Mouse (Mus musculus) lung, embryonic 14.5 days (tissue): ENCODE results near the gene Nt5c2. TPM values are rescaled to one million over a fixed set of nuclear protein-coding genes. Genes with fewer than 3 reads are reported as not detected.

ENCODE experiments used
- ATAC-seq: fragments of 200-750 bp; cut with Nextera tagmentation; 2 replicates; pipeline ENCODE4 v1.8.0; 2017; ENCODE audit warnings: mild to moderate bottlenecking, moderate TSS enrichment, moderate library complexity; ENCODE audit not compliant: insufficient read depth
- DNase-seq: peaks from one replicate; pipeline ENCODE4 v3.0.0-alpha.2; 2015
- H3K27ac ChIP-seq: fragments of 300-500 bp; sonication (generic); 2 replicates; pipeline ENCODE4 v1.5.1; 2014; ENCODE audit warnings: low read depth, mild to moderate bottlenecking, moderate library complexity
- H3K27me3 ChIP-seq: fragments of 300-500 bp; sonication (generic); 2 replicates; pipeline ENCODE4 v1.6.1; 2014; ENCODE audit warnings: low read length, control low read depth; ENCODE audit not compliant: insufficient read depth
- H3K36me3 ChIP-seq: fragments of 300-500 bp; sonication (generic); 2 replicates; pipeline ENCODE4 v1.6.1; 2014; ENCODE audit warnings: control low read depth; ENCODE audit not compliant: insufficient read depth
- H3K4me1 ChIP-seq: fragments of 300-500 bp; sonication (generic); 2 replicates; pipeline ENCODE4 v1.6.1; 2014; ENCODE audit warnings: antibody characterized with exemption, control low read depth; ENCODE audit not compliant: insufficient read depth
- H3K4me2 ChIP-seq: fragments of 300-500 bp; sonication (generic); 2 replicates; pipeline ENCODE4 v1.6.1; 2014; ENCODE audit warnings: mild to moderate bottlenecking
- H3K4me3 ChIP-seq: fragments of 300-500 bp; sonication (generic); 2 replicates; pipeline ENCODE4 v1.5.1; 2014; ENCODE audit warnings: low read depth, low read length
- H3K9ac ChIP-seq: fragments of 300-500 bp; sonication (generic); 2 replicates; pipeline ENCODE4 v1.6.1; 2014
- H3K9me3 ChIP-seq: fragments of 300-500 bp; sonication (generic); 2 replicates; pipeline ENCODE4 v1.6.1; 2016; ENCODE audit warnings: low read depth, low read length, control low read depth
- CTCF ChIP-seq: IDR thresholded peaks from 2 replicates; pipeline ENCODE4 v1.5.1; 2016; ENCODE audit warnings: antibody characterized with exemption, low read depth
- WGBS: fragments of 180-500 bp; shearing (Covaris S2); extraction: QIAGEN DNeasy Blood & Tissue Kit; methylation state at CpG from one replicate; pipeline ENCODE4 v1.1.7; 2014; 5-methylcytosine and 5-hydroxymethylcytosine counted together
- polyA plus RNA-seq: library from polyadenylated mRNA; unstranded; fragments of >200 nt; fragmentation: Nextera tagmentation; extraction: Ambion mirVana; gene quantifications from 2 replicates; pipeline ENCODE4 v1.2.1, GENCODE M21; 2014

Nt5c2 gene
- polyA plus RNA-seq, 1 experiment from 2014 or later, result 81.2 TPM

GRCm38 (mm10) chr19:46956410-46956809 is 58.5 kb downstream of the Nt5c2 start:
- Histone ChIP-seq H3K27ac (no peak overlapping the region), H3K9ac (no peak overlapping the region), H3K36me3 (no peaks in the 10 kb centered on the region), H3K4me3 (no peak overlapping the region), H3K4me1 (peaks cover 15% of the 10 kb centered on the region; the same call in 1 of the 2 replicates), H3K4me2 (no peak overlapping the region), H3K9me3 (no peaks in the 10 kb centered on the region), H3K27me3 (no peaks in the 10 kb centered on the region)
- TF ChIP-seq CTCF, result no peak
- ATAC-seq (no peak), DNase-seq (no peak)
- 52% methylated on average over 2 of the region's 2 CpGs for WGBS

GRCm38 (mm10) chr19:46955630-46956029 is 59.3 kb downstream of the Nt5c2 start:
- DNase-seq, result no peak
- no peaks in the 10 kb centered on the region for H3K27me3 ChIP-seq
- no peak overlapping the region for H3K4me3 ChIP-seq
- 96% methylated on average over 4 of the region's 4 CpGs for WGBS
- TF ChIP-seq CTCF, result no peak
- H3K4me2 ChIP-seq, result no peak overlapping the region
- no peak overlapping the region for H3K27ac ChIP-seq
- no peak for ATAC-seq
- H3K9ac ChIP-seq, result no peak overlapping the region
- 0 out of 2 replicates have a peak, but pooled peaks cover 3% of the 10 kb centered on the region for H3K36me3 ChIP-seq
- H3K9me3 ChIP-seq, result no peaks in the 10 kb centered on the region
- peaks cover 14% of the 10 kb centered on the region; the same call in 1 of the 2 replicates for H3K4me1 ChIP-seq

GRCm38 (mm10) chr19:46953536-46953935 is 61.4 kb downstream of the Nt5c2 start:
- WGBS, result 68% methylated on average over 3 of the region's 3 CpGs
- ATAC-seq (no peak), DNase-seq (peak; percentile 32)
- H3K4me2 ChIP-seq, result no peak overlapping the region
- H3K4me3 ChIP-seq, result no peak overlapping the region
- H3K4me1 ChIP-seq, result 0 out of 2 replicates have a peak, but pooled peaks cover 4% of the 10 kb centered on the region
- H3K9me3 ChIP-seq, result no peaks in the 10 kb centered on the region
- no peak overlapping the region for H3K9ac ChIP-seq
- H3K36me3 ChIP-seq, result peaks cover 21% of the 10 kb centered on the region
- no peaks in the 10 kb centered on the region for H3K27me3 ChIP-seq
- H3K27ac ChIP-seq, result peak overlapping the region; percentile 10; the same call in 1 of the 2 replicates
- TF ChIP-seq CTCF, result no peak

- ATAC-seq (no peak; the same call in 1 of the 2 replicates), DNase-seq (no peak)
- no peak overlapping the region for H3K4me3 ChIP-seq
- 68% methylated on average over 5 of the region's 5 CpGs for WGBS
- no peaks in the 10 kb centered on the region for H3K9me3 ChIP-seq
- no peak for TF ChIP-seq CTCF
- H3K4me2 ChIP-seq, result no peak overlapping the region
- peak overlapping the region; percentile 75; the same call in 1 of the 2 replicates for H3K27ac ChIP-seq
- no peak overlapping the region for H3K9ac ChIP-seq
- no peaks in the 10 kb centered on the region for H3K27me3 ChIP-seq
- 0 out of 2 replicates have a peak, but pooled peaks cover 4% of the 10 kb centered on the region for H3K4me1 ChIP-seq
- H3K36me3 ChIP-seq, result peaks cover 25% of the 10 kb centered on the region
Measured at GRCm38 (mm10) chr19:46952986-46953385, 62.0 kb downstream of the Nt5c2 start.

- no peak for TF ChIP-seq CTCF
- peaks cover 23% of the 10 kb centered on the region for H3K36me3 ChIP-seq
- no peak overlapping the region for H3K4me3 ChIP-seq
- no peak overlapping the region for H3K9ac ChIP-seq
- H3K4me1 ChIP-seq, result no peaks in the 10 kb centered on the region
- no peaks in the 10 kb centered on the region for H3K9me3 ChIP-seq
- no peak overlapping the region for H3K27ac ChIP-seq
- H3K27me3 ChIP-seq, result no peaks in the 10 kb centered on the region
- H3K4me2 ChIP-seq, result no peak overlapping the region
- DNase-seq (no peak), ATAC-seq (no peak)
- WGBS, result 87% methylated on average over 6 of the region's 6 CpGs
Measured at GRCm38 (mm10) chr19:46944341-46944740, 70.6 kb downstream of the Nt5c2 start.

- H3K36me3 ChIP-seq, result peaks cover 3% of the 10 kb centered on the region; the same call in 1 of the 2 replicates
- H3K4me1 ChIP-seq, result peaks cover 6% of the 10 kb centered on the region
- H3K4me2 ChIP-seq, result no peak overlapping the region
- no peaks in the 10 kb centered on the region for H3K9me3 ChIP-seq
- no peak overlapping the region for H3K4me3 ChIP-seq
- DNase-seq, result peak; percentile 31
- no peaks in the 10 kb centered on the region for H3K27me3 ChIP-seq
- H3K27ac ChIP-seq, result peak overlapping the region; percentile 76
- 17% methylated on average over 6 of the region's 6 CpGs for WGBS
- ATAC-seq, result no peak
- peak overlapping the region; percentile 30 for H3K9ac ChIP-seq
- no peak for TF ChIP-seq CTCF
Measured at GRCm38 (mm10) chr19:46937173-46937572, 77.8 kb downstream of the Nt5c2 start.

- H3K4me3 ChIP-seq, result no peak overlapping the region
- DNase-seq, result peak; percentile 17
- no peak overlapping the region for H3K27ac ChIP-seq
- peaks cover 6% of the 10 kb centered on the region for H3K4me1 ChIP-seq
- ATAC-seq, result no peak
- no peaks in the 10 kb centered on the region for H3K27me3 ChIP-seq
- no peak for TF ChIP-seq CTCF
- H3K4me2 ChIP-seq, result no peak overlapping the region
- H3K36me3 ChIP-seq, result no peaks in the 10 kb centered on the region
- 79% methylated on average over 4 of the region's 4 CpGs for WGBS
- no peaks in the 10 kb centered on the region for H3K9me3 ChIP-seq
- H3K9ac ChIP-seq, result no peak overlapping the region
Measured at GRCm38 (mm10) chr19:46934025-46934424, 80.9 kb downstream of the Nt5c2 start.

GRCm38 (mm10) chr19:46932608-46933007 is 82.3 kb downstream of the Nt5c2 start:
- H3K4me3 ChIP-seq, result no peak overlapping the region
- TF ChIP-seq CTCF, result no peak
- H3K36me3 ChIP-seq, result no peaks in the 10 kb centered on the region
- no peak for DNase-seq
- H3K4me2 ChIP-seq, result no peak overlapping the region
- no peak overlapping the region for H3K9ac ChIP-seq
- no peaks in the 10 kb centered on the region for H3K9me3 ChIP-seq
- no peak for ATAC-seq
- 54% methylated on average over 5 of the region's 5 CpGs for WGBS
- H3K27me3 ChIP-seq, result no peaks in the 10 kb centered on the region
- H3K27ac ChIP-seq, result no peak overlapping the region
- peaks cover 10% of the 10 kb centered on the region for H3K4me1 ChIP-seq
